Mouse (Mus musculus) retina, embryonic 14.5 days (tissue): Measurements from ENCODE around the gene Csad.

ENCODE experiments used
- DNase-seq: peaks from one replicate; pipeline ENCODE4 v3.0.0-alpha.2; 2015; ENCODE audit warnings: low spot score

Gene Csad

GRCm38 (mm10) chr15:102202971-102203834, 1.3 kb downstream of the Csad start, which contains the start of gene Zfp740:
TSS of gene Zfp740 (plus strand) at chr15:102203249.
- DNase-seq = peak; percentile 96

- no peak for DNase-seq
Measured at GRCm38 (mm10) chr15:102198841-102199240, 5.7 kb downstream of the Csad start.

- no peak for DNase-seq
Measured at GRCm38 (mm10) chr15:102195373-102195772, 9.2 kb downstream of the Csad start.

- DNase-seq = no peak
Measured at GRCm38 (mm10) chr15:102194439-102194838, 10.1 kb downstream of the Csad start.

GRCm38 (mm10) chr15:102193652-102194051, 10.9 kb downstream of the Csad start:
- no peak for DNase-seq

GRCm38 (mm10) chr15:102192820-102193386, 11.6 kb downstream of the Csad start:
- DNase-seq = no peak

- no peak for DNase-seq
Measured at GRCm38 (mm10) chr15:102192271-102192812, 12.2 kb downstream of the Csad start.

GRCm38 (mm10) chr15:102191699-102192098, 12.8 kb downstream of the Csad start:
- no peak for DNase-seq

- DNase-seq = no peak
Measured at GRCm38 (mm10) chr15:102188883-102189282, 15.6 kb downstream of the Csad start.

GRCm38 (mm10) chr15:102188096-102188495, 16.4 kb downstream of the Csad start:
- no peak for DNase-seq

GRCm38 (mm10) chr15:102186239-102186638, 18.3 kb downstream of the Csad start:
- DNase-seq = no peak

GRCm38 (mm10) chr15:102183076-102183475, 21.4 kb downstream of the Csad start:
- DNase-seq = no peak

GRCm38 (mm10) chr15:102179924-102180323, 24.6 kb downstream of the Csad start:
- DNase-seq = no peak

- no peak for DNase-seq
Measured at GRCm38 (mm10) chr15:102179106-102179505, 25.4 kb downstream of the Csad start.

- peak; percentile 87 for DNase-seq
Measured at GRCm38 (mm10) chr15:102178279-102178678, 26.2 kb downstream of the Csad start.

- DNase-seq = no peak
Measured at GRCm38 (mm10) chr15:102177417-102177816, 27.1 kb downstream of the Csad start.

GRCm38 (mm10) chr15:102176571-102177316, 27.8 kb downstream of the Csad start:
- no peak for DNase-seq

GRCm38 (mm10) chr15:102175736-102176319, 28.7 kb downstream of the Csad start:
- no peak for DNase-seq

GRCm38 (mm10) chr15:102173581-102173980, 30.9 kb downstream of the Csad start:
- DNase-seq = no peak

GRCm38 (mm10) chr15:102169064-102169463, 35.5 kb downstream of the Csad start:
- no peak for DNase-seq

- DNase-seq = no peak
Measured at GRCm38 (mm10) chr15:102167620-102168021, 36.9 kb downstream of the Csad start.
